Mouse (Mus musculus): ENCODE results near the gene Dbnl.

- TF ChIP-seq CTCF (conservative IDR thresholded peaks at IDR 0.05 in 1 of 2, IDR thresholded peaks at IDR 0.05 in 1 of 2; ENCODE audit: low read depth in 2 of 2, low read length in 2 of 2) (no peak), SIN3A (IDR thresholded peaks at IDR 0.05; ENCODE audit: low read length) (no peak; the same call in 1 of the 2 replicates), RCOR1 (conservative IDR thresholded peaks at IDR 0.05; ENCODE audit: low read depth, low read length) (0 out of 2 replicates have a peak, but pooled peaks have one; percentile 20), MYC (IDR thresholded peaks at IDR 0.05; ENCODE audit: low read depth, low read length) (no peak), E2F4 (IDR thresholded peaks at IDR 0.05; ENCODE audit: insufficient replicate concordance, low read depth, low read length) (no peak), POLR2A (IDR thresholded peaks at IDR 0.05; ENCODE audit: low read depth, low read length) (no peak)
Measured at GRCm38 (mm10) chr11:5740599-5740964, 47.7 kb upstream of the Dbnl start.

Measured in CH12.LX (cell line).